Mouse (Mus musculus) monocyte, adult 5-6 weeks (primary cell): Measurements from ENCODE around the gene Trnau1ap. TPM values are rescaled to one million over a fixed set of nuclear protein-coding genes. Genes with fewer than 3 reads are reported as not detected.

ENCODE experiments used
- ATAC-seq: fragments of 153-309, 156-312 bp; replicated peaks from 2 replicates; pipeline ENCODE4 v1.8.0; 2017; ENCODE audit warnings: mild to moderate bottlenecking; ENCODE audit not compliant: low TSS enrichment, insufficient number of reproducible peaks, severe bottlenecking, poor library complexity, low FRiP score
- total RNA-seq: library from RNA; stranded (forward); fragments of 200-1000, 200-491, 200-594 nt; gene quantifications from 3 replicates; pipeline ENCODE4 v1.2.3, GENCODE M21; 2017

The Trnau1ap gene
- total RNA-seq, 1 experiment from 2014 or later, result 56.8 TPM

DNA sequence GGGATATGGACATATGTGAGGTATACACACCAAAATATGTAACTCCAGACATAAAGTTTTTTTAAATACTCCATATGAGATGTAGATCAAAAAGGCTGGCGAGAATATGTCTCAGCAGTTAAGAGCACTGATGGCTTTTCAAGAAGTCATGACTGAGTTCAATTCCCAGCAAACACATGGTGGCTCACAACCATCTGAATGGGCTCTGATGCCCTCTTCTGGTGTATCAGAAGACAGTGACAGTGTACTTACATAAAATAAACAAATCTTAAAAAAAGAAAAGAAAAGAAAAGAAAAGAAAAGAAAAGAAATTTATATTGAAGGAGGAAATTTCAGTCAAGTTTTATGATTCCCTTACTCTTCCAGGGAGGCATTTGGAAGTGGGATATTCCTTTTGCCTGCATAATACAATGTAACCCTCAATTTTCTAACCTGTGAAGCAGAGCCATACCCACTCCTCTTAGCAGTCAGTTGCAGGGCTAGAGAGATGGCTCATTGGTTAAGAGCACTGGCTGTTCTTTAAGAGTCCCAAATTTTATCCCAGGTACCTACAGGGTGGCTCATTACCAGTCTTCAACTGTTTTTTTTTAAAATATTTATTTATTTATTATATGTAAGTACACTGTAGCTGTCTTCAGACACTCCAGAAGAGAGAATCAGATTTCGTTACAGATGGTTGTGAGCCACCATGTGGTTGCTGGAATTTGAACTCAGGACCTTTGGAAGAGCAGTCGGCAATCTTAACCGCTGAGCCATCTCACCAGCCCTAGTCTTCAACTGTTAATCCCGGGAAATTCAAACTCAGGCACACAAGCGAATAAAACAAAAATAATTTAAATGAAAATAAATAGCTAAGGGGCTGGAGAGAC lies 60.2 kb downstream of the Trnau1ap start:
- ATAC-seq, result no peak

GRCm38 (mm10) chr4:132266835-132267349 lies 62.4 kb downstream of the Trnau1ap start:
- no peak for ATAC-seq

DNA sequence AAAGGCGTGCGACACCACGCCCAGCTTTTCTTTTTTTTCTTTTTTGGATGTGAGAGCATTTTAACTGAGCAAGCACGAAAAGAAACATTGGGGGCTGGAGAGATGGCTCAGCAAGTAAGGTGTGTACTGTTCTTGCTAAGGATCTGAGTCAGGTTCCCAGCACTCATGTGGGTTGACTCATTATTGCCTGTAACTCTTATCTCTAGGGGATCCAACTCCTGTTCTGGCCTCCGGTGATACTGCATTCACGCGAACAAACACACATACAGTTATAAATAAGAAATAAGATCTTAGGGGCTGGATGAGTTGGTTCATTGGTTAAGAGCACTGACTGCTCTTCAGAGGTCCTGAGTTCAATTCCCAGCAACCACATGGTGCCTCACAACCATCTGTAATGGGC lies 66.0 kb downstream of the Trnau1ap start:
- no peak for ATAC-seq

GRCm38 (mm10) chr4:132262358-132262616 lies 67.1 kb downstream of the Trnau1ap start:
- ATAC-seq, result no peak

Other genes with a start within 250 kb of the Trnau1ap start
- not detected in 3 replicates for gene Oprd1, start 185.1 kb downstream of the Trnau1ap start, total RNA-seq
- 47.1 to 94.4 TPM (median 48.4 TPM) in 3 replicates for gene Ythdf2, start 117.2 kb downstream of the Trnau1ap start, total RNA-seq
- gene Gmeb1, start 67.9 kb downstream of the Trnau1ap start, total RNA-seq, result 17.3 to 29.1 TPM (median 20.7 TPM) in 3 replicates
- 16.0 to 41.7 TPM (median 37.0 TPM) in 3 replicates for gene Taf12, start 55.2 kb downstream of the Trnau1ap start, total RNA-seq
- not detected in 3 replicates for gene Rab42, start 26.2 kb downstream of the Trnau1ap start, total RNA-seq
- 2.9 to 7.7 TPM (median 6.1 TPM) in 3 replicates for gene Rcc1, start 24.1 kb upstream of the Trnau1ap start, total RNA-seq
- gene Phactr4, start 93.0 kb upstream of the Trnau1ap start, total RNA-seq, result 3.2 to 22.5 TPM (median 9.0 TPM) in 3 replicates
- gene Med18, start 134.4 kb upstream of the Trnau1ap start, total RNA-seq, result 1.3 to 9.4 TPM (median 8.8 TPM) in 3 replicates
- 4.9 to 6.0 TPM (median 5.2 TPM) in 3 replicates for gene Sesn2, start 181.0 kb upstream of the Trnau1ap start, total RNA-seq
- 103 to 180 TPM (median 116 TPM) in 3 replicates for gene Atpif1, start 204.1 kb upstream of the Trnau1ap start, total RNA-seq
- gene Dnajc8, start 206.0 kb upstream of the Trnau1ap start, total RNA-seq, result 510 to 713 TPM (median 673 TPM) in 3 replicates
- 3.6 to 28.2 TPM (median 24.8 TPM) in 3 replicates for gene Ptafr, start 234.5 kb upstream of the Trnau1ap start, total RNA-seq